Mouse (Mus musculus) naive thymus-derived CD4-positive, alpha-beta T cell, adult 5 months (primary cell): Measurements from ENCODE around the gene Gm21586. TPM values are rescaled to one million over a fixed set of nuclear protein-coding genes. Genes with fewer than 3 reads are reported as not detected.

Experiments
- polyA plus RNA-seq: library from polyadenylated mRNA; unstranded; fragments of 100-300 nt; shearing (Covaris generic); gene quantifications from one replicate; pipeline ENCODE4 v1.2.1, GENCODE M21; 2017

Gene Gm21586
- not detected for polyA plus RNA-seq

GRCm38 (mm10) chr4:42439078-42439477 lies at the start of gene Gm21586:
Gm21586 (plus strand) TSS chr4:42439378.

GRCm38 (mm10) chr4:42466452-42466851 lies 27.3 kb downstream of the Gm21586 start, which contains the start of gene Gm2163:
Gm2163 (plus strand) TSS chr4:42466752.

Other genes starting within 250 kb of the Gm21586 start
- not detected for gene Gm10600, start 198.7 kb upstream of the Gm21586 start, polyA plus RNA-seq
- not detected for gene Ccl21b, start 183.6 kb upstream of the Gm21586 start, polyA plus RNA-seq
- gene Gm21953, start 145.1 kb upstream of the Gm21586 start, polyA plus RNA-seq = not detected
- gene Fam205a3, start 121.0 kb upstream of the Gm21586 start, polyA plus RNA-seq = not detected
- gene Gm2163, start 27.4 kb downstream of the Gm21586 start, polyA plus RNA-seq = not detected
- not detected for gene Fam205a2, start 88.8 kb downstream of the Gm21586 start, polyA plus RNA-seq
- not detected for gene Gm10591, start 172.8 kb downstream of the Gm21586 start, polyA plus RNA-seq
- gene Gm2564, start 190.3 kb downstream of the Gm21586 start, polyA plus RNA-seq = not detected
- not detected for gene Ccl27b, start 215.9 kb downstream of the Gm21586 start, polyA plus RNA-seq
- not detected for gene Il11ra2, start 222.5 kb downstream of the Gm21586 start, polyA plus RNA-seq